Mouse (Mus musculus) c-Kit-positive CD71-positive TER-119-positive erythroid progenitor cells, embryonic 14.5 days (primary cell): Measurements from ENCODE around the gene Rnf183.
A peak's percentile ranks its signal among the peaks of the same experiment; 100 is the strongest.

ENCODE experiments used
- DNase-seq: peaks from one replicate; pipeline ENCODE4 v3.0.0-alpha.2; 2013; ENCODE audit warnings: low spot score

Gene Rnf183

GRCm38 (mm10) chr4:62430678-62431077 is 4.4 kb downstream of the Rnf183 start:
- no peak for DNase-seq

- DNase-seq, result no peak
These were observed 5.4 kb downstream of the Rnf183 start for GRCm38 (mm10) chr4:62429616-62430015.

- DNase-seq, result no peak
These were observed 6.9 kb downstream of the Rnf183 start for GRCm38 (mm10) chr4:62427978-62428758.

GRCm38 (mm10) chr4:62425891-62426290 is 9.2 kb downstream of the Rnf183 start:
- DNase-seq, result no peak

- no peak for DNase-seq
These were observed 16.0 kb downstream of the Rnf183 start for GRCm38 (mm10) chr4:62419091-62419490.

GRCm38 (mm10) chr4:62418448-62418847 is 16.6 kb downstream of the Rnf183 start:
- DNase-seq, result no peak

GRCm38 (mm10) chr4:62411606-62412005 is 23.4 kb downstream of the Rnf183 start:
- DNase-seq, result no peak

GRCm38 (mm10) chr4:62410325-62410724 is 24.7 kb downstream of the Rnf183 start:
- DNase-seq, result no peak

GRCm38 (mm10) chr4:62409615-62410014 is 25.4 kb downstream of the Rnf183 start:
- DNase-seq, result no peak

- peak; percentile 99 for DNase-seq
These were observed 26.3 kb downstream of the Rnf183 start, which contains the start of the genes Cdc26 and Prpf4 for GRCm38 (mm10) chr4:62408601-62409282. Cdc26 (minus strand) TSS chr4:62408642. Prpf4 (plus strand) TSS chr4:62408797.

GRCm38 (mm10) chr4:62407730-62408582 is 27.1 kb downstream of the Rnf183 start:
- DNase-seq, result peak; percentile 70

- DNase-seq, result no peak
These were observed 28.9 kb downstream of the Rnf183 start for GRCm38 (mm10) chr4:62406133-62406532.

- DNase-seq, result no peak
These were observed 36.1 kb downstream of the Rnf183 start for GRCm38 (mm10) chr4:62398956-62399355.

- no peak for DNase-seq
These were observed 37.3 kb downstream of the Rnf183 start for GRCm38 (mm10) chr4:62397616-62398365.

- no peak for DNase-seq
These were observed 39.2 kb downstream of the Rnf183 start for GRCm38 (mm10) chr4:62395806-62396205.

- no peak for DNase-seq
These were observed 41.6 kb downstream of the Rnf183 start for GRCm38 (mm10) chr4:62393459-62393858.

GRCm38 (mm10) chr4:62391892-62392291 is 43.2 kb downstream of the Rnf183 start:
- DNase-seq, result no peak

GRCm38 (mm10) chr4:62389592-62390512 is 45.2 kb downstream of the Rnf183 start:
- DNase-seq, result no peak

GRCm38 (mm10) chr4:62385439-62385838 is 49.6 kb downstream of the Rnf183 start:
- no peak for DNase-seq

GRCm38 (mm10) chr4:62384159-62384558 is 50.9 kb downstream of the Rnf183 start:
- no peak for DNase-seq

- no peak for DNase-seq
These were observed 51.3 kb downstream of the Rnf183 start for GRCm38 (mm10) chr4:62383752-62384151.
